ENCODE assay signal across 17 mouse cellular contexts in the genomic region with DNA sequence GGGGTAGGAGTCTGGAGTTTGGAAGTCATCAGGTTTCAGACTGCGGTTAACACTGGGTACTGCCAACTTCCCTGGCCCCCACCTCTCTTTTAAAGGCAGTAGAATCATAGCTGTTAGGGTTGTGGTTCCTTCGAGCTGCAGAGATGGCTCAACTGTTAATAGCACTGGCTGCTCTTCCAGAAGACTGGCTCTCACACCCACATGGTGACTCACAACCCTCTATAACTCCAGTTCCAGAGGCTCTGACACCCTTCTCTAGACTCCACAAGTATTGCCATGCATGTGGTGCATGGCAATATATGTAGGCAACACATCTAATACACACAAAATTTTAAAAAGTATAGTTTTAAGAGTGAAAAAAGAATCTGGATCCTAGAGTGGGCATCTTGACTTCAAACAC.
DNase-seq lines count a peak whose midpoint lies in the region; ATAC-seq lines count a peak whose summit lies in the region.
"Had no signal": no experiment of that assay in that cellular context is flagged by ENCODE, and none has a peak within 500 bp of the region (broad histone marks: within the 10 kb centered on the region; RNA-seq: fewer than 3 reads in every experiment).

No protein-coding gene starts in this region.

- no peak overlapping the region; the same call in 1 of the 2 replicates for H3K27ac ChIP-seq in heart, embryonic 13.5 days (replicated peaks)
- no peak overlapping the region for H3K27ac ChIP-seq in heart, embryonic 11.5 days (ENCODE audit: low read depth, low read length)
- H3K27ac ChIP-seq in lung, embryonic 15.5 days = 0 out of 2 replicates have a peak overlapping the region, but pooled peaks have one; percentile 8
- H3K27ac ChIP-seq: embryonic facial prominence, embryonic 10.5 days; forebrain, embryonic 12.5 days; hindbrain, embryonic 13.5 days; limb, embryonic 13.5 days; liver, embryonic 15.5 days; midbrain, embryonic 10.5 days; neural tube, embryonic 13.5 days had no signal

- H3K4me2 ChIP-seq in heart, embryonic 13.5 days = 0 out of 2 replicates have a peak overlapping the region, but pooled peaks have one; percentile 2
- no peak overlapping the region for H3K4me2 ChIP-seq in heart, embryonic 11.5 days
- H3K4me2 ChIP-seq in lung, embryonic 15.5 days = no peak overlapping the region
- H3K4me2 ChIP-seq: forebrain, embryonic 12.5 days; hindbrain, embryonic 13.5 days; limb, embryonic 13.5 days; liver, embryonic 15.5 days; neural tube, embryonic 13.5 days had no signal

- H3K4me3 ChIP-seq in heart, embryonic 13.5 days = no peak overlapping the region
- no peak overlapping the region for H3K4me3 ChIP-seq in heart, embryonic 11.5 days (ENCODE audit: low read depth, low read length)
- no peak overlapping the region for H3K4me3 ChIP-seq in lung, embryonic 15.5 days
- H3K4me3 ChIP-seq: embryonic facial prominence, embryonic 10.5 days; forebrain, embryonic 12.5 days; hindbrain, embryonic 13.5 days; limb, embryonic 13.5 days; liver, embryonic 15.5 days; midbrain, embryonic 10.5 days; neural tube, embryonic 13.5 days had no signal

- WGBS in heart, embryonic 13.5 days = 74% methylated on average over 2 of the region's 2 CpGs
- 90% methylated on average over 2 of the region's 2 CpGs for WGBS in heart, embryonic 11.5 days (ENCODE audit: insufficient replicate concordance)
- 68% methylated on average over 2 of the region's 2 CpGs for WGBS in lung, embryonic 15.5 days

- no peak for ATAC-seq in heart, embryonic 13.5 days (ENCODE audit: extremely low read depth, insufficient number of reproducible peaks, low FRiP score, low TSS enrichment)
- ATAC-seq in heart, embryonic 11.5 days (replicated peaks; ENCODE audit: insufficient number of reproducible peaks, low FRiP score, low TSS enrichment) = no peak
- ATAC-seq in lung, embryonic 15.5 days (ENCODE audit: borderline replicate concordance, extremely low read depth, low FRiP score, low TSS enrichment) = no peak
- no peak for ATAC-seq in cerebellum, adult (ENCODE audit: insufficient number of reproducible peaks, low FRiP score, low TSS enrichment)
- ATAC-seq in monocyte, adult 5-6 weeks (replicated peaks; ENCODE audit: insufficient number of reproducible peaks, low FRiP score, low TSS enrichment, poor library complexity, severe bottlenecking) = no peak

- peaks cover 17% of the 10 kb centered on the region for H3K4me1 ChIP-seq in heart, embryonic 13.5 days
- peaks cover 12% of the 10 kb centered on the region for H3K4me1 ChIP-seq in heart, embryonic 11.5 days (ENCODE audit: control insufficient read depth, insufficient read depth, low read length)
- peaks cover 7% of the 10 kb centered on the region; the same call in 1 of the 2 replicates for H3K4me1 ChIP-seq in lung, embryonic 15.5 days
- H3K4me1 ChIP-seq: forebrain, embryonic 12.5 days; hindbrain, embryonic 13.5 days; liver, embryonic 15.5 days; neural tube, embryonic 13.5 days had no signal

- H3K9ac ChIP-seq in heart, embryonic 13.5 days = no peak overlapping the region
- H3K9ac ChIP-seq in heart, embryonic 11.5 days (ENCODE audit: low read depth, low read length) = no peak overlapping the region
- no peak overlapping the region for H3K9ac ChIP-seq in lung, embryonic 15.5 days
- H3K9ac ChIP-seq: forebrain, embryonic 12.5 days; hindbrain, embryonic 13.5 days; limb, embryonic 13.5 days; liver, embryonic 15.5 days; neural tube, embryonic 13.5 days had no signal

- H3K27me3 ChIP-seq in heart, embryonic 13.5 days (replicated peaks) = no peaks in the 10 kb centered on the region
- no peaks in the 10 kb centered on the region for H3K27me3 ChIP-seq in heart, embryonic 11.5 days (ENCODE audit: control insufficient read depth, insufficient read depth, low read length)
- no peaks in the 10 kb centered on the region for H3K27me3 ChIP-seq in lung, embryonic 15.5 days
- H3K27me3 ChIP-seq: forebrain, embryonic 12.5 days; hindbrain, embryonic 13.5 days; limb, embryonic 13.5 days; liver, embryonic 15.5 days; neural tube, embryonic 13.5 days had no signal

- no peaks in the 10 kb centered on the region for H3K9me3 ChIP-seq in heart, embryonic 13.5 days
- H3K9me3 ChIP-seq in heart, embryonic 11.5 days (replicated peaks; ENCODE audit: control insufficient read depth, low read length) = no peaks in the 10 kb centered on the region
- H3K9me3 ChIP-seq in lung, embryonic 15.5 days = no peaks in the 10 kb centered on the region
- H3K9me3 ChIP-seq: embryonic facial prominence, embryonic 10.5 days; forebrain, embryonic 12.5 days; hindbrain, embryonic 13.5 days; limb, embryonic 13.5 days; liver, embryonic 15.5 days; midbrain, embryonic 10.5 days; neural tube, embryonic 13.5 days had no signal

- no peaks in the 10 kb centered on the region for H3K36me3 ChIP-seq in heart, embryonic 13.5 days
- no peaks in the 10 kb centered on the region for H3K36me3 ChIP-seq in heart, embryonic 11.5 days (ENCODE audit: control insufficient read depth, insufficient read depth, low read length)
- no peaks in the 10 kb centered on the region for H3K36me3 ChIP-seq in lung, embryonic 15.5 days
- H3K36me3 ChIP-seq: embryonic facial prominence, embryonic 10.5 days; forebrain, embryonic 12.5 days; hindbrain, embryonic 13.5 days; limb, embryonic 13.5 days; liver, embryonic 15.5 days; midbrain, embryonic 10.5 days; neural tube, embryonic 13.5 days had no signal

- DNase-seq in lung, postnatal 4 days = no peak
- DNase-seq in Muller cell, postnatal 12 days (ENCODE audit: inconsistent ontology term) = peak; percentile 16
- DNase-seq in fibroblast of lung, adult 2 months (ENCODE audit: low read depth) = peak; percentile 70
- DNase-seq: gastrocnemius, postnatal 25 days; thymus, postnatal 25 days had no signal

Comparison
In these comparisons a context has a peak if more than half of its experiments do, and no peak if none do; other contexts are left out.
1. DNase-seq: peak in Muller cell, postnatal 12 days (single experiment) and fibroblast of lung, adult 2 months (single experiment); none in lung, postnatal 4 days (0 of 2).